Mouse (Mus musculus) liver, embryonic 12.5 days (tissue): ENCODE measurements around the gene Cachd1. TPM values are rescaled to one million over a fixed set of nuclear protein-coding genes. Genes with fewer than 3 reads are reported as not detected.

Experiments used
- ATAC-seq: fragments of 200-750 bp; cut with Nextera tagmentation; 2 replicates; pipeline ENCODE4 v1.8.0; 2017; ENCODE audit warnings: moderate number of reproducible peaks, mild to moderate bottlenecking, moderate library complexity
- H3K27ac ChIP-seq: fragments of 300-500 bp; sonication (generic); 2 replicates; pipeline ENCODE4 v1.5.1; 2016; ENCODE audit warnings: mild to moderate bottlenecking
- H3K27me3 ChIP-seq: fragments of 300-500 bp; sonication (generic); replicated peaks from 2 replicates; pipeline ENCODE4 v1.6.1; 2016; ENCODE audit warnings: mild to moderate bottlenecking, moderate library complexity
- H3K36me3 ChIP-seq: fragments of 300-500 bp; sonication (generic); 2 replicates; pipeline ENCODE4 v1.6.1; 2016; ENCODE audit warnings: mild to moderate bottlenecking, moderate library complexity
- H3K4me1 ChIP-seq: fragments of 300-500 bp; sonication (generic); 2 replicates; pipeline ENCODE4 v1.6.1; 2016
- H3K4me2 ChIP-seq: fragments of 300-500 bp; sonication (generic); 2 replicates; pipeline ENCODE4 v1.6.1; 2016; ENCODE audit warnings: mild to moderate bottlenecking, moderate library complexity
- H3K4me3 ChIP-seq: fragments of 300-500 bp; sonication (generic); 2 replicates; pipeline ENCODE4 v1.5.1; 2016; ENCODE audit warnings: mild to moderate bottlenecking, moderate library complexity
- H3K9ac ChIP-seq: fragments of 300-500 bp; sonication (generic); 2 replicates; pipeline ENCODE4 v1.6.1; 2016; ENCODE audit warnings: mild to moderate bottlenecking, moderate library complexity
- H3K9me3 ChIP-seq: fragments of 300-500 bp; sonication (generic); replicated peaks from 2 replicates; pipeline ENCODE4 v1.6.1; 2016; ENCODE audit warnings: mild to moderate bottlenecking, moderate library complexity
- WGBS: fragments of 180-500 bp; shearing (Covaris S2); methylation state at CpG from one replicate; pipeline ENCODE4 v1.1.7; 2016; ENCODE audit not compliant: insufficient replicate concordance; 5-methylcytosine and 5-hydroxymethylcytosine counted together
- polyA plus RNA-seq: library from polyadenylated mRNA; unstranded; fragments of >200 nt; fragmentation: Nextera tagmentation; extraction: Ambion mirVana; gene quantifications from 2 replicates; pipeline ENCODE4 v1.2.1, GENCODE M21; 2016

Gene Cachd1
- polyA plus RNA-seq, 1 experiment from 2014 or later = 7.4 TPM

DNA sequence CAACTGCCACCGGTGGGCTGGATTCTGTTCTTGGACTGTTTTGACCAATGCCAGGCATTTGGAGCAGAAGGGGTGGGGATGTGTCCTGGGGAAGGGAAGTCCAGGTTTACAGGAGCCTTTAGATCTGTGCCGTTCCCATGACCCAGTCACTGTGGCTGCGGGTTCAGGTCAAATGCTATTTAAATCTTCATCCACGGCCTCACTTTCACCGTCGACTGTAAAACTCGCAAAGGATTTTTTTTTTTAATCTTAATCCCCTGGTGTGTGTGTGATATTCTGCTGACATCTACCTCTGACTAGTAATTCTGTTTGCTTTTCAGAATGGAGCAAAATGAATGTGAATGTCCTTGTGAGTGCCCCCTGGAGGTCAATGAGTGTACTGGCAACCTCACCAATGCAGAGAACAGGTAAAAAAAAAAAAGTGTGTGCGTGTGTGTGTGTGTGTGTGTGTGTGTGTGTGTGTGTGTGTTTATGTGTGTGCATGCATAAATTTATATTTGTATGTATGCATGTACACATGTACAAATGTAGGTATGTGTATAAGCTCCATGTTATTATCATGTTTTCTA lies 211.8 kb downstream of the Cachd1 start:
- Histone ChIP-seq H3K27ac (no peak overlapping the region), H3K36me3 (no peaks in the 10 kb centered on the region), H3K4me2 (no peak overlapping the region), H3K9me3 (no peaks in the 10 kb centered on the region), H3K4me3 (no peak overlapping the region), H3K27me3 (no peaks in the 10 kb centered on the region), H3K4me1 (peaks cover 33% of the 10 kb centered on the region), H3K9ac (no peak overlapping the region)
- no peak for ATAC-seq
- WGBS = 80% methylated on average over 8 of the region's 8 CpGs

DNA sequence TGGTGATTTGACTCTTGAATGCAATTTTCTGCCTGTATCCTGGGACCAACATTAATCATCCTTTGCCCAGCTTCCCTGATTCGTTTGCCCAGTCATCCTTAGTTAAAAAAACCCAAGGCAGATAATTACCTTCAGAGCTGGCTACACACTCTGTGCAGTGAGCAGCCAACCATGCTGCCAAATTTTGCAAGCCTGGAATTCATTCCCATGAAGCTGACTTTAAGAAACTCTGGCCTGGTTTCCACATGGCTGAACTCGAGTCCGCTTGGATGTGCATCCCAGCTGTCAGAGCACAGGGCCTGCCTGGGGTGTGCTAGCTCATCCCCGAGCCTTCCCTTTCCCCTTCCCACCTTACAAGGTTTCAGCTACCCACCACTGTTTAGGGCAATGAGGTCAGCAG lies 214.5 kb downstream of the Cachd1 start:
- Histone ChIP-seq H3K27me3 (no peaks in the 10 kb centered on the region), H3K9ac (no peak overlapping the region), H3K4me3 (no peak overlapping the region), H3K27ac (peak overlapping the region; percentile 17; the same call in 1 of the 2 replicates), H3K4me1 (peaks cover 53% of the 10 kb centered on the region), H3K4me2 (no peak overlapping the region), H3K9me3 (no peaks in the 10 kb centered on the region), H3K36me3 (no peaks in the 10 kb centered on the region)
- ATAC-seq = no peak
- WGBS = 78% methylated on average over 4 of the region's 4 CpGs

DNA sequence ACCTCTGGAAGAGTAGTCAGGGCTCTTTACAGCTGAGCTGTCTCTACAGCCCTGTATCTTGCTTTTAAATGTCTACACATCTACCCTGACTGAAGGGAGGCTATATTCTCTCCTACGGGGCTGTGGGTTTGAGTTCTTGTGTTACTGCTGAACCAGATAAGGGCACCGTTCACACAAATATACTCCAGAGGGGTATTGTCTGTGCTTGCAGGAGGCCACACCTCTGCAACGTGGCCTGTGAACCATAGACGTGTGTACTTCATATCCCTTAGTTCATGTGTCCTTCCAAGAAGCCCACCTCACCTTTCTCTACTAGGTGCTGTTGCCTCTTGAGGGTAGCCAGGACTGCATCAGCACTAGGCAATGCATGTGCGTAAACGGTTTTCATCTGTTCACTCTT lies 215.6 kb downstream of the Cachd1 start:
- H3K4me1 ChIP-seq = peaks cover 64% of the 10 kb centered on the region
- H3K4me2 ChIP-seq = no peak overlapping the region
- ATAC-seq = peak; percentile 52
- no peaks in the 10 kb centered on the region for H3K9me3 ChIP-seq
- H3K27ac ChIP-seq = peak overlapping the region; percentile 97
- 33% methylated on average over 6 of the region's 6 CpGs for WGBS
- no peaks in the 10 kb centered on the region for H3K36me3 ChIP-seq
- peak overlapping the region; percentile 12; the same call in 1 of the 2 replicates for H3K9ac ChIP-seq
- no peaks in the 10 kb centered on the region for H3K27me3 ChIP-seq
- no peak overlapping the region for H3K4me3 ChIP-seq

DNA sequence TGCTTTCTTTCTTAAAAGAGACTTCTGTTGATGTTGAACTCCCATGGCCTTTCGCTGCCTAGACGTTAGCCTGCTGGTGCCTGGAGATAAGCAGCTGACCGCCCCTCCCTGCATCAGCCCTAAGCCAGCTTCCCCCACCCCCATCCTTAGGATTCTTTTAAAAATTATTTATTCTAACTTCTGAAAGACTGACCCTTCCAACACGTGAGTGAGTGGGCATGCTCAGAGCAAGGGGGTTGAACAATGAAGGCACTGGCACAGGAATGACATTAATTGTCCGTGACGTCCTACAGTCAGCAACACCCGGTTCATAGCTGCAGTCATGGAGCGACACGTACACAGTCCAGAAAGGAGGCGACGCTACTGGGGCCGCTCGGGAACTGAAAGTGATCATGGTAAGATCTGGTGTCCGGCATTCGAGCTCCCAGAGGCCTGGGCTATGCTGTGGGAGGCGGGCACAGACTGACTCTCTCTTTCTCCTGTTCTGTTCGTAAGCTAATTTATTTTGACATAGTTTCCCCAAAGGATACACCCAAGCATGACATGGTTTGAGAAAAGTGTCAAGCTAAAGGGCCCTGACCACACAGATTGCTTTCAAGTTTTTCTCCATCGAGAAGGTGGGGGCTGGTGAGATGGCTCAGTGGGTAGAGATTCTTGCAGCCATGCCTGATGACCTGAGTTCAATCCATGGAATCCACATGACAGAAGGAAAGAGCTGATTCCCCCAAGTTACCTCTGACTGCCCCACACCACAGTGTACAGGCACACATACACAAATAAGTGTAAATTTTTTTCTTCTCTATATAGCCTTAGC lies 218.2 kb downstream of the Cachd1 start:
- WGBS = 17% methylated on average over 18 of the region's 18 CpGs
- peak overlapping the region; percentile 97 for H3K27ac ChIP-seq
- ATAC-seq = peak; percentile 93
- H3K4me2 ChIP-seq = peak overlapping the region; percentile 66
- no peaks in the 10 kb centered on the region for H3K9me3 ChIP-seq
- H3K9ac ChIP-seq = peak overlapping the region; percentile 69
- H3K4me1 ChIP-seq = peaks cover 71% of the 10 kb centered on the region
- no peaks in the 10 kb centered on the region for H3K27me3 ChIP-seq
- H3K36me3 ChIP-seq = 0 out of 2 replicates have a peak, but pooled peaks cover 5% of the 10 kb centered on the region
- H3K4me3 ChIP-seq = peak overlapping the region; percentile 55

DNA sequence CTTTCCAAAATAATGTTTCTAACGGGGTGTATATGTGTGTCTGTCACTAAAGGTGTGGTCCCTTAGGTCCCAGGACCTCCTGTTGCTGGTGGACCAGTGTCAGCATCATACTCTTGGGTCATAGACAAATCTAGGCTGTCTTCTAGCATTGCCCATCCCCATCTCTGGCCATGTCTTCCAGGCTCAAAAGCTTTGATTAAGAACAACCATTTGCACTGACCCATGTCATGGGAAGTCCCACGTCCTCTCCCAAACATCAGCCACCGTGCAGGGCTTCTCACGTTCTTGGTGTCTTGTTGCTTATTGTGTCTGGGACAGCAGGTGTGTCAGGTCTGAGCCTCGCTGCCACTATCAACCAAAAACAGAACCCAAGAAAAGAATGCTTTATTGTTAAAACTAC lies 219.1 kb downstream of the Cachd1 start:
- peaks cover 65% of the 10 kb centered on the region for H3K4me1 ChIP-seq
- 76% methylated on average over 5 of the region's 5 CpGs for WGBS
- peak overlapping the region; percentile 69 for H3K9ac ChIP-seq

DNA sequence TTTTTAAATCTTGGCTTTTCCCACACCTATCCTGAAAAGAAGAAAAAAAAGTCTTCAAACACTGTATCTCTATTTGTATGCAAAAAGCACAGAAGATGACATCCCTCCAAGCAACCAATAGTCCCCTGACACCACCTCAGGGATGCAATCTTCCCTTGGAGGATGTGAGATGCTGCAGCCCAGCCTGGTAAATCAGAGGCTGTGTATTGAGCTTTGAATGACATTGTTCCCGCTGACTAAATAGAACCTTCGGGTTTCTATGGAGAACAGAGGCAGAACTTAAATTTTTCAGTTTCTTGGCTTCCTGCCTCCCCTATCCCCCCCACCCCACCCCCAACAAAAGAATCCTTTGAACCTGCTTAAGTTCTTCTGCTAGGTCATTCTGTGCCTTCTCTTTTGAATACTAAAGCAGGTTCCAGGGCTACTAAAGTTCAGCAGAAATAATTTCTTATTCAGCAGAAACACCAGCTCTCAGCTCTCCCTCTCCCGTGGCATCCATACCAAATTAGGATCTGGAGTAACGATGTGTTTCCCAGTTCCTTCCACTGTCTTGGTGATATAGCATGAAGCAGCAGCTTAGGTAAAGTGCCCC lies 219.7 kb downstream of the Cachd1 start:
- peaks cover 59% of the 10 kb centered on the region for H3K4me1 ChIP-seq
- H3K36me3 ChIP-seq = 0 out of 2 replicates have a peak, but pooled peaks cover 5% of the 10 kb centered on the region
- 0 out of 2 replicates have a peak overlapping the region, but pooled peaks have one; percentile 41 for H3K27ac ChIP-seq

More for the DNA sequence above, 219.1 kb downstream of the Cachd1 start:
- Histone ChIP-seq H3K27ac (peak overlapping the region; percentile 97), H3K9me3 (no peaks in the 10 kb centered on the region), H3K4me3 (peak overlapping the region; percentile 55), H3K4me2 (peak overlapping the region; percentile 66), H3K36me3 (0 out of 2 replicates have a peak, but pooled peaks cover 5% of the 10 kb centered on the region), H3K27me3 (no peaks in the 10 kb centered on the region)
- ATAC-seq = no peak

DNA sequence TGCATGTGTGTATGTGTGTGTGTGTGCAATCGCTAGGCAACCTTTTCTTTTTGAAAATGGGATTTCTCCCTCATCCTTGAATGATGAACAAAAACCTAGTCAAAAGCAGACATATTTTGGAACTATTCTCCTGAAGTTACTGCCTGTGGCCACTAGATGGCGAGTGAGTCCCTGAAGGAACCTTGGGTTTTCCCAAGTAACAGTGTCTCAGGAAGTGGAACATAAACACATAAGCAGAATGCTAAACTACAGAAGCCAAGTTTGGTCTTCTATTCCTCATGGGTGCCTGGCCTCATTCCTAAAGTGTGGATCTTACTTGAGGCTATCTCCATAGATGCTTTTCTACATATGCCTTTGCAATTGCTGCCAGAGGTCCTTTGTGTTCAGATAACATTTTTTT lies 221.7 kb downstream of the Cachd1 start:
- Histone ChIP-seq H3K27ac (peak overlapping the region; percentile 32; the same call in 1 of the 2 replicates), H3K4me3 (no peak overlapping the region), H3K36me3 (peaks cover 12% of the 10 kb centered on the region), H3K27me3 (no peaks in the 10 kb centered on the region), H3K9ac (no peak overlapping the region), H3K4me1 (peaks cover 42% of the 10 kb centered on the region), H3K9me3 (no peaks in the 10 kb centered on the region), H3K4me2 (0 out of 2 replicates have a peak overlapping the region, but pooled peaks have one; percentile 66)
- WGBS = 23% methylated on average over 2 of the region's 2 CpGs
- no peak for ATAC-seq

More for the DNA sequence above, 219.7 kb downstream of the Cachd1 start:
- WGBS = 83% methylated on average over 4 of the region's 4 CpGs
- ATAC-seq = no peak
- H3K9ac ChIP-seq = 0 out of 2 replicates have a peak overlapping the region, but pooled peaks have one; percentile 69
- no peaks in the 10 kb centered on the region for H3K27me3 ChIP-seq
- H3K9me3 ChIP-seq = no peaks in the 10 kb centered on the region
- H3K4me2 ChIP-seq = peak overlapping the region; percentile 66
- H3K4me3 ChIP-seq = no peak overlapping the region; the same call in 1 of the 2 replicates

DNA sequence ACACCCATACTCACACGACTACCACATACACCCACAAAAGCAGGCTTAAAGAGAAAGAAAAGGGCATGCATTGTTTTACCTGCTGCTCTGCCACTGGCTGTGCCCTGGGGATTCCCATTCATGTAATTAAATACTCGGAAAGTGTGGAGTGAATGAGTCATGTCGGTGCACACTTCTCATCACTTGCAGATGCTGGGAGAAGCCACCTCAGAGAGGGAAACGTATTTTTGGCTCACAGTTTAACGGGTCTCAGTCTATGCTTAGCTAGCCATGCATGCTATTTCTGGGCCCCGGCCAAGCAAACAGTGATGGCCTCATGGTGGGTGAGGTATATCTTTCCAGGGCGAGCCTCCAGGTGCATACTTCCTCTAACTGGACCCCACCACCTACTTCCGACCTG lies 222.4 kb downstream of the Cachd1 start:
- peaks cover 34% of the 10 kb centered on the region for H3K4me1 ChIP-seq
- ATAC-seq = no peak
- H3K27ac ChIP-seq = no peak overlapping the region
- peaks cover 16% of the 10 kb centered on the region for H3K36me3 ChIP-seq
- WGBS = 82% methylated on average over 8 of the region's 8 CpGs
- no peak overlapping the region for H3K4me2 ChIP-seq
- no peak overlapping the region for H3K9ac ChIP-seq
- no peaks in the 10 kb centered on the region for H3K27me3 ChIP-seq
- no peaks in the 10 kb centered on the region for H3K9me3 ChIP-seq
- no peak overlapping the region for H3K4me3 ChIP-seq

DNA sequence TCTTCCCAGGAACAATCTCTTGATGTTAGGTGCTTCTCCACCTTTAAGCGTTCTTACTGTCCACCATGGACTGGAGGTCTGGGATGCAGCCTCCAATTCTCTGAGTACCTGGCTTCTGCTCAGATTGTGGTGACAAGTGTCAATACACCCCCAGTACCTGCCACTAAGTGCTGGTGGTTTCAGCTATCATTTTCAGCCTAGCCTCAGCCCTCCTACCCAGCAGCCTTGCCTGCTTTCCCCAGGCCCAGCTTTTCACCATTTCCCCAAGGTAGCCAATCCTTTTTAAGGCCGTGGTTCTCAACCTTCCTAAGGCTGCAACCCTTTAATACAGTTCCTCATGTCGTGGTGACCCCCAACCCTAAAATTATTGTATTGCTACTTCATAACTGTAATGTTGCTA lies 224.1 kb downstream of the Cachd1 start:
- 68% methylated on average over 3 of the region's 3 CpGs for WGBS
- no peak overlapping the region for H3K4me2 ChIP-seq

DNA sequence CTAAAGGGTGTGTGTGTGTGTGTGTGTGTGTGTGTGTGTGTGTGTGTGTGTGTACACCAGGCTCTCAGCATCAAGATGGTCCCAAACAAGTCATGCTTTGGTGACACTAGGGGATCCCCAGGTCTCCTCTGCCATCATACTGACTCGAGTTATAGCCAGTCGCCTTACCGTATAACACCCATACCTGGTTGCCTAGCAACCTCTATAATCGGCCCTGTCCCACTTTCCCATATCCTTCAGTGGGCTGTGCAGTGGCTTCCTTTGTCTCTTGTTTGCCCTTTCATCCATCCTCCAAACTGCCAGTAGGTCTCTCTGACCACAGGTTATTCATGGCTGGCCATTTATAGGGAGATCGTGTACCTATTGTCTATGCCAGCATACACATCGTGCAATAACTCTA lies 224.6 kb downstream of the Cachd1 start:
- no peaks in the 10 kb centered on the region for H3K27me3 ChIP-seq
- ATAC-seq = no peak
- H3K9me3 ChIP-seq = no peaks in the 10 kb centered on the region
- no peak overlapping the region for H3K27ac ChIP-seq
- no peak overlapping the region for H3K4me3 ChIP-seq
- 74% methylated on average over 6 of the region's 6 CpGs for WGBS
- H3K4me2 ChIP-seq = no peak overlapping the region
- H3K36me3 ChIP-seq = peaks cover 22% of the 10 kb centered on the region
- H3K4me1 ChIP-seq = peaks cover 20% of the 10 kb centered on the region
- H3K9ac ChIP-seq = no peak overlapping the region

More for the DNA sequence above, 224.1 kb downstream of the Cachd1 start:
- H3K9me3 ChIP-seq = no peaks in the 10 kb centered on the region
- peaks cover 22% of the 10 kb centered on the region for H3K36me3 ChIP-seq
- no peak overlapping the region for H3K4me3 ChIP-seq
- H3K9ac ChIP-seq = no peak overlapping the region
- ATAC-seq = no peak
- H3K4me1 ChIP-seq = peaks cover 24% of the 10 kb centered on the region
- H3K27ac ChIP-seq = no peak overlapping the region
- no peaks in the 10 kb centered on the region for H3K27me3 ChIP-seq

DNA sequence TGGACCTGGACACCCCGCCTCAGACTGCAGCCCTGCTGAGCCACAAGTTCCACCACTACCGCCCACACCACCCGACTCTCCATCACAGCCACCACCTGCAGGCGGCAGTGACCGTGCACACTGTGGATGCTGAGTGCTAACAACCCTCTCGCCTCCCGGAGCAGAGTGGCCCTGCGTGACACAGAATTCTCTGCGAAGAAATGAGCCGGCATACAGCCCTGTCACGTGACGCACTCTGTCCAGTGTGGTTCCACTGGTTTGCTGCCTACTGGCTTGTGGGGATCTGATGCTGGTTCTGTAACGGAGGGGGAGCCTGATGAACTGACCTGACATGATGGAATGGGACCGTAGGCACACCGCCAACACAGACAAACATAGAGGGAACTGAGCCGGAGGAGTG lies 226.5 kb downstream of the Cachd1 start:
- 89% methylated on average over 16 of the region's 16 CpGs for WGBS
- ATAC-seq = no peak

DNA sequence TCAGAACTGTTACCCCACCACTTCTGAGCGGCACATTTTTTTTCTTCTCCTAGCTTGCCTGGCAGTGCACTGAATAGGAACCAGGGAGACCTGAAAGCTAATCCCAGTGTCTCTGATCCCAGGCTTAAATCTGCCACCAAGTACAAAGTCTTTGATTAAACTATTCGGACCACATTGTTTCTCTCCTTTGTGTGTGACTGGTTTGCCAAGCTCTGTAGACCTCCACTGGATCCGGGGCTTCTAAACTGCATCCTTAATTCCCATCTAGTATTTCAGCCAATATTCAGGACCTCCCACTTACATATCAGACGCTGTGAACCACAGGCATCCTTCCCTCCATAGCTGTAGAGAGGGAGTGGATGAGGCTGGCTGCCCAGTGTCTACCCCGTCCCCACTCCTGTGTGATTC lies 231.9 kb downstream of the Cachd1 start:
- Histone ChIP-seq H3K9ac (no peak overlapping the region), H3K9me3 (no peaks in the 10 kb centered on the region), H3K36me3 (peaks cover 8% of the 10 kb centered on the region), H3K27ac (no peak overlapping the region), H3K4me3 (no peak overlapping the region), H3K4me1 (no peaks in the 10 kb centered on the region), H3K4me2 (no peak overlapping the region), H3K27me3 (no peaks in the 10 kb centered on the region)
- 65% methylated on average over 5 of the region's 5 CpGs for WGBS
- no peak for ATAC-seq

More for the DNA sequence above, 226.5 kb downstream of the Cachd1 start:
- Histone ChIP-seq H3K9me3 (no peaks in the 10 kb centered on the region), H3K36me3 (peaks cover 22% of the 10 kb centered on the region), H3K27ac (no peak overlapping the region), H3K4me2 (no peak overlapping the region), H3K4me3 (no peak overlapping the region), H3K4me1 (0 out of 2 replicates have a peak, but pooled peaks cover under 1% of the 10 kb centered on the region), H3K27me3 (no peaks in the 10 kb centered on the region), H3K9ac (no peak overlapping the region)
